Mouse (Mus musculus): ENCODE results near the gene Gm28043.
"Not testable (repeated sequence)": the region's sequence is repeated elsewhere in the genome, so short reads cannot be mapped to it uniquely, and the experiment has no call there.

Gm28043 gene

GRCm38 (mm10) chr17:29614115-29615023 is at the start of gene Gm28043, which contains the start of gene Rnf8:
Gm28043 (plus strand) TSS chr17:29614876.
Rnf8 (plus strand) TSS chr17:29614790.
- peak; percentile 95 for DNase-seq (ENCODE audit: low read depth)

- DNase-seq (ENCODE audit: low read depth) = no peak
Measured at GRCm38 (mm10) chr17:29565521-29565920, 49.2 kb upstream of the Gm28043 start.

- no peak for DNase-seq (ENCODE audit: low read depth)
Measured at GRCm38 (mm10) chr17:29568435-29568834, 46.2 kb upstream of the Gm28043 start.

GRCm38 (mm10) chr17:29569831-29570230 is 44.8 kb upstream of the Gm28043 start:
- no peak for DNase-seq (ENCODE audit: low read depth)

GRCm38 (mm10) chr17:29579579-29580126 is 35.0 kb upstream of the Gm28043 start:
- no peak for DNase-seq (ENCODE audit: low read depth)

GRCm38 (mm10) chr17:29583569-29583968 is 31.1 kb upstream of the Gm28043 start:
- DNase-seq (ENCODE audit: low read depth) = no peak

- no peak for DNase-seq (ENCODE audit: low read depth)
Measured at GRCm38 (mm10) chr17:29584306-29584705, 30.4 kb upstream of the Gm28043 start.

- no peak for DNase-seq (ENCODE audit: low read depth)
Measured at GRCm38 (mm10) chr17:29584737-29585136, 29.9 kb upstream of the Gm28043 start.

GRCm38 (mm10) chr17:29585446-29585845 is 29.2 kb upstream of the Gm28043 start:
- DNase-seq (ENCODE audit: low read depth) = no peak

GRCm38 (mm10) chr17:29586921-29587320 is 27.8 kb upstream of the Gm28043 start:
- DNase-seq (ENCODE audit: low read depth) = no peak

- DNase-seq (ENCODE audit: low read depth) = no peak
Measured at GRCm38 (mm10) chr17:29589221-29589898, 25.3 kb upstream of the Gm28043 start.

GRCm38 (mm10) chr17:29595891-29596770 is 18.5 kb upstream of the Gm28043 start:
- no peak for DNase-seq (ENCODE audit: low read depth)

GRCm38 (mm10) chr17:29596771-29597132 is 17.9 kb upstream of the Gm28043 start:
- no peak for DNase-seq (ENCODE audit: low read depth)

- DNase-seq (ENCODE audit: low read depth) = no peak
Measured at GRCm38 (mm10) chr17:29599051-29599450, 15.6 kb upstream of the Gm28043 start.

- DNase-seq (ENCODE audit: low read depth) = no peak
Measured at GRCm38 (mm10) chr17:29599537-29599936, 15.1 kb upstream of the Gm28043 start.

GRCm38 (mm10) chr17:29601391-29601790 is 13.3 kb upstream of the Gm28043 start:
- DNase-seq (ENCODE audit: low read depth) = peak; percentile 82

GRCm38 (mm10) chr17:29603283-29603682 is 11.4 kb upstream of the Gm28043 start:
- peak; percentile 60 for DNase-seq (ENCODE audit: low read depth)

GRCm38 (mm10) chr17:29613453-29613852 is 1.2 kb upstream of the Gm28043 start:
- not testable (repeated sequence) for DNase-seq (ENCODE audit: low read depth)

- DNase-seq (ENCODE audit: low read depth) = no peak
Measured at GRCm38 (mm10) chr17:29615024-29615551, 412 bp downstream of the Gm28043 start.

- DNase-seq (ENCODE audit: low read depth) = peak; percentile 32
Measured at GRCm38 (mm10) chr17:29615616-29616015, 940 bp downstream of the Gm28043 start.

- DNase-seq (ENCODE audit: low read depth) = no peak
Measured at GRCm38 (mm10) chr17:29619231-29619630, 4.6 kb downstream of the Gm28043 start.

GRCm38 (mm10) chr17:29623488-29623887 is 8.8 kb downstream of the Gm28043 start:
- DNase-seq (ENCODE audit: low read depth) = no peak
